In genomic region chr10:118049330-118049729, GRCm38 (mm10) we compare ENCODE assay signal across 7 mouse cellular contexts.
DNase-seq lines count a peak whose midpoint lies in the region; ATAC-seq and TF ChIP-seq lines count a peak whose summit lies in the region.

No protein-coding gene starts in this region.

- ATAC-seq in midbrain, postnatal 0 days (ENCODE audit: low FRiP score), result no peak
- ATAC-seq in midbrain, embryonic 14.5 days (ENCODE audit: low FRiP score, low TSS enrichment), result no peak
- ATAC-seq in kidney, postnatal 0 days (replicated peaks; ENCODE audit: low FRiP score, low read depth), result no peak

- no peak overlapping the region for H3K4me3 ChIP-seq in midbrain, postnatal 0 days (ENCODE audit: low read depth, low read length)
- H3K4me3 ChIP-seq in midbrain, embryonic 14.5 days (replicated peaks; ENCODE audit: low read depth, low read length), result no peak overlapping the region
- H3K4me3 ChIP-seq in kidney, postnatal 0 days (replicated peaks; ENCODE audit: low read depth, low read length), result no peak overlapping the region

- WGBS in midbrain, postnatal 0 days, result 84% methylated on average over 10 of the region's 10 CpGs
- WGBS in midbrain, embryonic 14.5 days, result 93% methylated on average over 10 of the region's 10 CpGs
- 77% methylated on average over 10 of the region's 10 CpGs for WGBS in kidney, postnatal 0 days

- H3K36me3 ChIP-seq in midbrain, postnatal 0 days (ENCODE audit: insufficient read depth, low read length), result no peaks in the 10 kb centered on the region
- H3K36me3 ChIP-seq in midbrain, embryonic 14.5 days (ENCODE audit: control insufficient read depth, insufficient read depth, low read length), result no peaks in the 10 kb centered on the region
- no peaks in the 10 kb centered on the region for H3K36me3 ChIP-seq in kidney, postnatal 0 days (ENCODE audit: insufficient read depth, low read length)

- H3K27ac ChIP-seq in midbrain, postnatal 0 days (ENCODE audit: low read depth, low read length), result no peak overlapping the region
- H3K27ac ChIP-seq in midbrain, embryonic 14.5 days (replicated peaks; ENCODE audit: low read depth, low read length), result no peak overlapping the region
- H3K27ac ChIP-seq in kidney, postnatal 0 days, result no peak overlapping the region

- DNase-seq in midbrain, postnatal 0 days (ENCODE audit: low spot score), result peak; percentile 49
- DNase-seq in midbrain, embryonic 14.5 days, result no peak
- peak; percentile 57 for DNase-seq in brain, adult 2 months (ENCODE audit: low read depth, low spot score)
- peak; percentile 15 to 32 for DNase-seq in frontal cortex, postnatal 36 days (ENCODE audit: low spot score in 2 of 2)
- DNase-seq in kidney, postnatal 0 days (ENCODE audit: low spot score), result peak; percentile 29
- peak; percentile 53 for DNase-seq in testis, postnatal 10 days (ENCODE audit: low spot score)
- DNase-seq in thymus, postnatal 36 days, result no peak

- no peaks in the 10 kb centered on the region for H3K27me3 ChIP-seq in midbrain, postnatal 0 days (ENCODE audit: insufficient read depth, low read length)
- no peaks in the 10 kb centered on the region for H3K27me3 ChIP-seq in midbrain, embryonic 14.5 days (ENCODE audit: control insufficient read depth, insufficient read depth, low read length)
- H3K27me3 ChIP-seq in kidney, postnatal 0 days (ENCODE audit: insufficient read depth, low read length), result no peaks in the 10 kb centered on the region

- H3K9ac ChIP-seq in midbrain, postnatal 0 days (replicated peaks; ENCODE audit: low read length, poor library complexity, severe bottlenecking), result no peak overlapping the region
- H3K9ac ChIP-seq in midbrain, embryonic 14.5 days (replicated peaks; ENCODE audit: low read length), result no peak overlapping the region
- no peak overlapping the region for H3K9ac ChIP-seq in kidney, postnatal 0 days (ENCODE audit: low read depth, low read length)

- H3K4me2 ChIP-seq in midbrain, postnatal 0 days (ENCODE audit: low read depth, low read length, poor library complexity, severe bottlenecking), result no peak overlapping the region
- no peak overlapping the region for H3K4me2 ChIP-seq in midbrain, embryonic 14.5 days (ENCODE audit: low read length)
- H3K4me2 ChIP-seq in kidney, postnatal 0 days (ENCODE audit: low read length), result no peak overlapping the region

- no peaks in the 10 kb centered on the region for H3K4me1 ChIP-seq in midbrain, postnatal 0 days (ENCODE audit: insufficient read depth, low read length)
- 0 out of 2 replicates have a peak, but pooled peaks cover 2% of the 10 kb centered on the region for H3K4me1 ChIP-seq in midbrain, embryonic 14.5 days (ENCODE audit: control insufficient read depth, insufficient read depth, low read length)
- H3K4me1 ChIP-seq in kidney, postnatal 0 days (replicated peaks; ENCODE audit: insufficient read depth, low read length), result no peaks in the 10 kb centered on the region

- no peaks in the 10 kb centered on the region for H3K9me3 ChIP-seq in midbrain, postnatal 0 days (ENCODE audit: low read length)
- H3K9me3 ChIP-seq in midbrain, embryonic 14.5 days (ENCODE audit: control insufficient read depth, low read length), result no peaks in the 10 kb centered on the region
- no peaks in the 10 kb centered on the region for H3K9me3 ChIP-seq in kidney, postnatal 0 days (replicated peaks; ENCODE audit: low read length)

- TF ChIP-seq CTCF in midbrain, postnatal 0 days (IDR thresholded peaks at IDR 0.05), result no peak
- no peak for TF ChIP-seq CTCF in kidney, postnatal 0 days (IDR thresholded peaks at IDR 0.05; ENCODE audit: low read depth)

Comparison
In these comparisons a context has a peak if more than half of its experiments do, and no peak if none do; other contexts are left out.
1. DNase-seq: peak in midbrain, postnatal 0 days (single experiment), brain, adult 2 months (single experiment), frontal cortex, postnatal 36 days (2 of 2), kidney, postnatal 0 days (single experiment) and testis, postnatal 10 days (single experiment); none in midbrain, embryonic 14.5 days (single experiment) and thymus, postnatal 36 days (0 of 2).